9 mouse cellular contexts compared by ENCODE assay signal in the genomic region with DNA sequence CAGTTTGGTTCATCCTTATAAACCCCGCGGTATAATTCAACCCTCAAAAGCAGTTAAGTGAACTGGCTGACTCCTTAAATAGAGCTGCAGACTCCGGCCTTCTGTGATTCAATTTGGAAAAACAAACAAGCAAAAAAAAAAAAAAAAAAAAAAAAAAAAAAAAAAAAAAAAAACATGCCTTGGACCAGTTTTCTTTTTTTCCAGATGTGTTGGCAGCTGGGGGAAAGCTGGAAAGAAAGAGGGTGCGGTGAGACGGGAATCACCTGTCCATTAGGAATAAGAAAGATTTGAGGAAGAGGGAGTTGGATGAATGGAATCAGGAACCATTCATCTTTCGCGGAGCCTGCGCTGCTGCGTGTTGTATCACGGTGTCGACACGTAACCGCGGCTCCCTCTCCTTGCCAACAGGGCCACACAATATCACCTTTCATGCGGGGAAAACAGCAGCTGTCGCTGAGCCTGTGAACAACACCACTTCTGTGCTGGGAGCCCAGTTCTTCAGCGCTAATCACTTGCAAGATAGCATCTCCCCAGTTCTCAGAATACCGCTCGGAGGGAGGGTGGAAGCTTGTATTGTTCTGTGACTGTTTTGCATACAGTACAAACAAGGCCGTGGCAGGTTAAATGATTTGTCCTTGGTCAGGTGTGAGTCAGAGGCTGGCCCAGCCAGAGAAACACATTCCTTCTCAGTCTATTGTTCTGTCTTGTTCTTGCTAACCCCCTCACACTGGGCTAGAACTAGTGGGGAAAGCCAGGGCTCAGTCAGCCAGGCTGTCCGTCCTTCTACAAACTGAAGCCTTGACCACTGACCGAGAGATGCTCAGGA.
DNase-seq lines count a peak whose midpoint lies in the region; ATAC-seq and TF ChIP-seq lines count a peak whose summit lies in the region.
"Had no signal": no experiment of that assay in that cellular context is flagged by ENCODE, and none has a peak within 500 bp of the region (broad histone marks: within the 10 kb centered on the region; RNA-seq: fewer than 3 reads in every experiment).

No protein-coding gene starts in this region.

- 21% methylated on average over 22 of the region's 22 CpGs for WGBS in heart, embryonic 13.5 days
- 30% methylated on average over 22 of the region's 22 CpGs for WGBS in hindbrain, embryonic 12.5 days
- 31% methylated on average over 22 of the region's 22 CpGs for WGBS in stomach, postnatal 0 days
- WGBS in liver, postnatal 0 days (ENCODE audit: insufficient replicate concordance): 51% methylated on average over 22 of the region's 22 CpGs

- H3K9me3 ChIP-seq in heart, embryonic 13.5 days: no peaks in the 10 kb centered on the region
- no peaks in the 10 kb centered on the region for H3K9me3 ChIP-seq in hindbrain, embryonic 12.5 days (replicated peaks)
- H3K9me3 ChIP-seq in stomach, postnatal 0 days (ENCODE audit: control insufficient read depth, low read length): no peaks in the 10 kb centered on the region
- no peaks in the 10 kb centered on the region for H3K9me3 ChIP-seq in liver, postnatal 0 days (ENCODE audit: low read length)
- H3K9me3 ChIP-seq: G1E had no signal

- TF ChIP-seq EP300 in stomach, postnatal 0 days (optimal IDR thresholded peaks at IDR 0.05): no peak
- no peak for TF ChIP-seq EP300 in liver, postnatal 0 days (IDR thresholded peaks at IDR 0.05; ENCODE audit: low read depth)

- H3K27ac ChIP-seq in heart, embryonic 13.5 days (replicated peaks): no peak overlapping the region
- no peak overlapping the region for H3K27ac ChIP-seq in hindbrain, embryonic 12.5 days
- H3K27ac ChIP-seq in stomach, postnatal 0 days (replicated peaks): 0 out of 2 replicates have a peak overlapping the region, but pooled peaks have one; percentile 13
- no peak overlapping the region for H3K27ac ChIP-seq in liver, postnatal 0 days (ENCODE audit: low read depth)

- H3K4me1 ChIP-seq in heart, embryonic 13.5 days: peaks cover 4% of the 10 kb centered on the region; the same call in 1 of the 2 replicates
- H3K4me1 ChIP-seq in hindbrain, embryonic 12.5 days: peaks cover 4% of the 10 kb centered on the region; the same call in 1 of the 2 replicates
- H3K4me1 ChIP-seq in stomach, postnatal 0 days (replicated peaks; ENCODE audit: control insufficient read depth, insufficient read depth): no peaks in the 10 kb centered on the region
- H3K4me1 ChIP-seq in liver, postnatal 0 days (ENCODE audit: insufficient read depth): no peaks in the 10 kb centered on the region

- ATAC-seq in heart, embryonic 13.5 days (ENCODE audit: extremely low read depth, insufficient number of reproducible peaks, low FRiP score, low TSS enrichment): no peak
- no peak for ATAC-seq in hindbrain, embryonic 12.5 days (ENCODE audit: low FRiP score)
- ATAC-seq in stomach, postnatal 0 days (ENCODE audit: low FRiP score, low TSS enrichment): peak; percentile 83
- ATAC-seq in liver, postnatal 0 days: no peak

- no peak for TF ChIP-seq CTCF in stomach, postnatal 0 days (IDR thresholded peaks at IDR 0.05; ENCODE audit: low read depth)
- TF ChIP-seq CTCF in liver, postnatal 0 days (IDR thresholded peaks at IDR 0.05; ENCODE audit: low read depth): no peak

- H3K4me3 ChIP-seq in heart, embryonic 13.5 days: peak overlapping the region; percentile 16; the same call in 1 of the 2 replicates
- H3K4me3 ChIP-seq in hindbrain, embryonic 12.5 days: no peak overlapping the region
- no peak overlapping the region for H3K4me3 ChIP-seq in stomach, postnatal 0 days (ENCODE audit: low read depth, low read length)
- no peak overlapping the region for H3K4me3 ChIP-seq in liver, postnatal 0 days (ENCODE audit: low read depth, low read length)

- no peaks in the 10 kb centered on the region for H3K36me3 ChIP-seq in heart, embryonic 13.5 days
- no peaks in the 10 kb centered on the region for H3K36me3 ChIP-seq in hindbrain, embryonic 12.5 days
- no peaks in the 10 kb centered on the region for H3K36me3 ChIP-seq in stomach, postnatal 0 days (ENCODE audit: control insufficient read depth, insufficient read depth, low read length)
- H3K36me3 ChIP-seq in liver, postnatal 0 days (replicated peaks; ENCODE audit: insufficient read depth, low read length): no peaks in the 10 kb centered on the region
- H3K36me3 ChIP-seq: G1E had no signal

- DNase-seq in heart, postnatal 14 days: no peak
- peak; percentile 10 for DNase-seq in thymus, postnatal 14 days
- no peak for DNase-seq in thymus, adult 18-20 months
- DNase-seq in stomach, postnatal 0 days (ENCODE audit: low spot score): peak; percentile 41
- no peak for DNase-seq in Muller cell, postnatal 12 days (ENCODE audit: inconsistent ontology term)
- no peak for DNase-seq in liver, postnatal 0 days

- H3K27me3 ChIP-seq in heart, embryonic 13.5 days (replicated peaks): no peaks in the 10 kb centered on the region
- H3K27me3 ChIP-seq in hindbrain, embryonic 12.5 days: no peaks in the 10 kb centered on the region
- no peaks in the 10 kb centered on the region for H3K27me3 ChIP-seq in stomach, postnatal 0 days (ENCODE audit: control insufficient read depth, insufficient read depth, low read length)
- H3K27me3 ChIP-seq in liver, postnatal 0 days (ENCODE audit: insufficient read depth, low read length): no peaks in the 10 kb centered on the region; the same call in 1 of the 2 replicates

- H3K9ac ChIP-seq in heart, embryonic 13.5 days: no peak overlapping the region; the same call in 1 of the 2 replicates
- no peak overlapping the region for H3K9ac ChIP-seq in hindbrain, embryonic 12.5 days
- no peak overlapping the region for H3K9ac ChIP-seq in stomach, postnatal 0 days (ENCODE audit: low read length)
- H3K9ac ChIP-seq in liver, postnatal 0 days (replicated peaks): no peak overlapping the region

- H3K4me2 ChIP-seq in heart, embryonic 13.5 days: peak overlapping the region; percentile 58
- peak overlapping the region; percentile 31 for H3K4me2 ChIP-seq in hindbrain, embryonic 12.5 days (replicated peaks)
- H3K4me2 ChIP-seq in stomach, postnatal 0 days (replicated peaks; ENCODE audit: low read depth): peak overlapping the region; percentile 15; the same call in 1 of the 2 replicates
- no peak overlapping the region for H3K4me2 ChIP-seq in liver, postnatal 0 days (ENCODE audit: low read depth, low read length)

- intact Hi-C loops in heart, postnatal 14 days (cut with DNase I): no loop called here

Comparison
In these comparisons a context has a peak if more than half of its experiments do, and no peak if none do; other contexts are left out.
1. DNase-seq: peak in thymus, postnatal 14 days (single experiment) and stomach, postnatal 0 days (single experiment); none in heart, postnatal 14 days (0 of 2), thymus, adult 18-20 months (0 of 2), Muller cell, postnatal 12 days (single experiment) and liver, postnatal 0 days (single experiment).